Mouse (Mus musculus) thymus, adult 2 months (tissue): ENCODE data around the gene Qdpr. TPM values are rescaled to one million over a fixed set of nuclear protein-coding genes. Genes with fewer than 3 reads are reported as not detected.

Experiments
- DNase-seq: peaks from one replicate; pipeline ENCODE4 v3.0.0; 2021
- H3K27ac ChIP-seq: fragments of 200-500 bp; 2 replicates; pipeline ENCODE4 v1.5.1; 2012; ENCODE audit warnings: low read length, control low read depth; ENCODE audit not compliant: control insufficient read depth, insufficient read depth
- H3K27me3 ChIP-seq: fragments of 200-500 bp; 2 replicates; pipeline ENCODE4 v1.6.1; 2012; ENCODE audit warnings: mild to moderate bottlenecking, low read length, moderate library complexity, mixed read lengths; ENCODE audit not compliant: control insufficient read depth, insufficient read depth
- H3K36me3 ChIP-seq: fragments of 200-500 bp; 2 replicates; pipeline ENCODE4 v1.6.1; 2012; ENCODE audit warnings: mild to moderate bottlenecking, low read length, moderate library complexity; ENCODE audit not compliant: control insufficient read depth, insufficient read depth
- H3K4me1 ChIP-seq: fragments of 200-500 bp; replicated peaks from 2 replicates; pipeline ENCODE4 v1.6.1; 2012; ENCODE audit warnings: low read length; ENCODE audit not compliant: control insufficient read depth, insufficient read depth
- H3K4me3 ChIP-seq: fragments of 200-500 bp; 2 replicates; pipeline ENCODE4 v1.5.1; 2012; ENCODE audit warnings: mild to moderate bottlenecking, low read length, control low read depth, moderate library complexity; ENCODE audit not compliant: control insufficient read depth, insufficient read depth
- CTCF ChIP-seq: fragments of 200-500 bp; IDR thresholded peaks from 2 replicates; pipeline ENCODE4 v1.5.1; 2012; ENCODE audit warnings: mild to moderate bottlenecking, control low read depth, low read length, moderate library complexity, borderline replicate concordance; ENCODE audit not compliant: control insufficient read depth, poor library complexity, insufficient read depth; ENCODE audit errors: extremely low read depth
- POLR2A ChIP-seq: fragments of 200-500 bp; IDR thresholded peaks from 2 replicates; pipeline ENCODE4 v1.6.1; 2012; ENCODE audit warnings: mild to moderate bottlenecking, low read length, control low read depth, moderate library complexity; ENCODE audit not compliant: control insufficient read depth, poor library complexity, insufficient read depth; ENCODE audit errors: extremely low read depth
- WGBS: fragments of 180-500 bp; shearing (Covaris S2); methylation state at CpG from one replicate; pipeline ENCODE4 v1.1.7; 2018; 5-methylcytosine and 5-hydroxymethylcytosine counted together
- polyA plus RNA-seq: library from polyadenylated mRNA; depleted of rRNA; stranded (reverse); fragments of >200 nt; gene quantifications from 2 replicates; pipeline ENCODE4 v1.2.3, GENCODE M21; 2012

Gene Qdpr
- polyA plus RNA-seq, 1 experiment, result 54.3 TPM

DNA sequence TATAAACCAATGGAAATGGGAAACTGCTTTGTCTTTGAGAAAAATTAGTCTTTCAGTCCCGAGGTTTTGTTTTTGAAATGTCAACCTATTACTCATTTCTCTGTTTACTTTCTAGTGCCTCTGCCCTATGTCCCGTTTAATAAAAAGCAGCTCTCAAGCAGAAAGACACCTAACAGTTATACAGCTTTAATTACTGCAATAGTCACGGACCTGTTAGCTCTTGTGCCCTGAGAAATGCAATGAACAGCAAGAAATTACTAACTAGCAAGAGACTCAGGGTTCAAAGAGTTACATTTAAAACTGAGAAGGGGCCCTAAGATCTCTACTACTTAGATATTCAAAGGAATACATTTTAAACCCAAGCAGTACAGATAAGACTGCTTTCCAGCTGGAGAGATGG is 8.3 kb downstream of the Qdpr start:
- TF ChIP-seq CTCF (no peak), POLR2A (no peak)
- Histone ChIP-seq H3K4me3 (no peak overlapping the region), H3K27ac (no peak overlapping the region), H3K4me1 (no peaks in the 10 kb centered on the region), H3K27me3 (no peaks in the 10 kb centered on the region), H3K36me3 (0 out of 2 replicates have a peak, but pooled peaks cover 3% of the 10 kb centered on the region)
- no peak for DNase-seq
- WGBS, result 87% methylated on average over 3 of the region's 3 CpGs

DNA sequence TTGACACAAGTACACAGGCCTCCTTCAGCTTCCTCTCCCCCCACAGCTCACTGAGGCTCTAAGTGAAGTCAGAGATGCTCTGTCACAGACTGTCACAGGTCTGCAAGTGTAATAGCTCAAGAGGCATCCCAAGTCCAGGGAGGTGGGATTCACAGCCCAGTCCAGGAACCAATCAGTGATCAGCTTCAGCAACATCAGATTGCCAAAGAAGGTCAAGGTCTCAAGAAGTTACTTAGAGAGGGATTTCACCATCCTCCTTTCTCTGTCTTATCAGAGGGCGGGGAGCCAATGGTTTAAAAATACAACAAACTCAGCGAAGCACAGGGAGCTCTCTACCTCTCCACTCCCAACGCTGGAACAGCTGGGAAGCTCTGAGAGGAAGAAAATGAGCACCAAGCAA is 8.9 kb downstream of the Qdpr start:
- no peak overlapping the region for H3K4me3 ChIP-seq
- 0 out of 2 replicates have a peak, but pooled peaks cover 3% of the 10 kb centered on the region for H3K36me3 ChIP-seq
- no peak for DNase-seq
- no peak overlapping the region for H3K27ac ChIP-seq
- H3K4me1 ChIP-seq, result no peaks in the 10 kb centered on the region
- 97% methylated on average over 3 of the region's 3 CpGs for WGBS
- no peaks in the 10 kb centered on the region for H3K27me3 ChIP-seq
- no peak for TF ChIP-seq POLR2A
- TF ChIP-seq CTCF, result no peak

DNA sequence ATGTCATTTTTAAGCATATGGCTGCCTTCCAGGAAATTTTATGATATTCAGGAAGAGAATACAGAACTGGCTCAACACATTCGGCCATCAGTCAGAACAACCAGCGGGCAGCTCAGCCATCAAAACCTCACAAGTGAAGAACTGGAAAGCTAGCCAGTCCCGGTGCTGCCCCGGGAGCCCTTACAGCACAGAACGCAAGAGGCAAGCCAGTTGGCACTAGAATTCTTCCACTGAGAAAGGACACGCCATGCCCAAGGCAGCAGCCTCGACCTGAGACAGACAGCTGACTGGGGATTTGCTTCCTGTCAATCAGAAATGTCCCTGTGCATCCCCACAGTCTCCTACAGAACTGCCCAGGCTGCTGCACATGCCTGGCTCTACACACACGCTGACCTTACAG is 11.7 kb downstream of the Qdpr start:
- Histone ChIP-seq H3K27me3 (no peaks in the 10 kb centered on the region), H3K4me3 (no peak overlapping the region), H3K27ac (no peak overlapping the region), H3K4me1 (no peaks in the 10 kb centered on the region), H3K36me3 (peaks cover 6% of the 10 kb centered on the region; the same call in 1 of the 2 replicates)
- TF ChIP-seq POLR2A (no peak), CTCF (no peak)
- WGBS, result 96% methylated on average over 8 of the region's 8 CpGs
- DNase-seq, result no peak

DNA sequence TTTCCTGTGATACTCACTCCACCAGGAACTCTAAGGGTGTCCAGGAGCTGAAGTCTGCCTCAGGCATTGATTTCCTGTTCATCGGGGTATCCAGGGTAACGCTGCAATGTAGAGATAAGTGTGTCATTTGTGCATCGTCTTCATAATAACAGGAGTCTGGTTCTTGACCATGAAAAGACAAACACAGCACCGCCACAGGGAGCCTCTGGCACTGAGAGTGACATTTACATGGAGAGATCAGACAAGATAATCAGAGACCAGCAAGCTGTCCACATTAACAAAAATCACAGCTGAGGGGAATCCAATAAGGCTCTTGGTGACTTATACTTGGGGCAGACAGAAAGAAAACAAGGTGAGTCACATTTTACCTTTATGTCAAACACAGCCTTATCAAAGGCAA is 12.2 kb downstream of the Qdpr start:
- no peak overlapping the region for H3K4me3 ChIP-seq
- no peaks in the 10 kb centered on the region for H3K27me3 ChIP-seq
- no peak overlapping the region for H3K27ac ChIP-seq
- TF ChIP-seq POLR2A (no peak), CTCF (no peak)
- DNase-seq, result no peak
- no peaks in the 10 kb centered on the region for H3K4me1 ChIP-seq
- peaks cover 6% of the 10 kb centered on the region; the same call in 1 of the 2 replicates for H3K36me3 ChIP-seq
- WGBS, result 96% methylated on average over 4 of the region's 4 CpGs

DNA sequence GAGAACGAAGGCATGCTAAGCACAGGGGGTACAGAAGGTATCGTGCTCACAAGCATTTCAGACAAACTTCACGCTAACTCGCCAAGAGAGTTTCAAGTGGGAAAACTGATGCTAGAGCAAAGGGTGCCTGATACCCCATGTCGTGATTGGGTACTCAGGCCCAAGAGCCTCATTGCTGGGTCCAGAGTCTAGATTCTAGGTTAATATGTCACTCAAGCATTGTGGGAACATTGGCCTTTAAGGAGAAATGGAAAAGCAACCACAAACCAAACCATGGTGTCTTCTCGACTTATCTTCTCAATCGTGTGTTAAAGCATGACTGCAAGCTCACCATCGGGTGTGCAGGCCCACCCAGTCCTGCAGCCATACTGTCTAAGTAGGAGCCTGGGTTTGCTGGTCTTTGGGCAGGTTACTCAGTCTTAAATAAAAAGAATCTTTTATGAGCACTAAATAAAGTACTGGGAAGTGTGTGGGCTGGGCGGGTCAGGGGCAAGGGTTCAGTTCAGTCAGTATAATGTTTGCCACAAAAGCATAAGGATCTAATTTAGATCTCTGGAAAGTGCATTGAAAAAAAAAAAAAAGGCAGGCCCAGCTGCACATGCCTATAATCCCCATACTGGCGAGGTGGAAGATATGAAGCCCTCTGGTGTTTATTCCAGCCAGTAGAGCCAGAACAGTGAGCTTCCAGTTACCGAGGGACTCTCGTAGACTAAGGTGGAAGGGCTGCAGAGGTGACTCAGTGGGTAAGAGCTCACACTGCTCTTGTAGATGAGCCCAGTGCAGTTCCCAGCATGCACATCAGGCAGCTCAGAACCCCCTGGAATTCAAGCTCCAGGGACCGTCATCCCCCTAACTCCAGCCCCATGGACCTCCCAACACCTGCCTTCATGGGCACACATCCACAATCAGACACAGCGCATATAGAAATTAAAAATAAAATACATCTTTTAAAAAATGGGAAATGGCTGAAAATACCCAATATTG is 13.8 kb downstream of the Qdpr start:
- Histone ChIP-seq H3K4me3 (no peak overlapping the region), H3K27ac (no peak overlapping the region), H3K4me1 (no peaks in the 10 kb centered on the region), H3K36me3 (peaks cover 6% of the 10 kb centered on the region; the same call in 1 of the 2 replicates), H3K27me3 (no peaks in the 10 kb centered on the region)
- TF ChIP-seq CTCF (no peak), POLR2A (no peak)
- 96% methylated on average over 14 of the region's 14 CpGs for WGBS
- no peak for DNase-seq

DNA sequence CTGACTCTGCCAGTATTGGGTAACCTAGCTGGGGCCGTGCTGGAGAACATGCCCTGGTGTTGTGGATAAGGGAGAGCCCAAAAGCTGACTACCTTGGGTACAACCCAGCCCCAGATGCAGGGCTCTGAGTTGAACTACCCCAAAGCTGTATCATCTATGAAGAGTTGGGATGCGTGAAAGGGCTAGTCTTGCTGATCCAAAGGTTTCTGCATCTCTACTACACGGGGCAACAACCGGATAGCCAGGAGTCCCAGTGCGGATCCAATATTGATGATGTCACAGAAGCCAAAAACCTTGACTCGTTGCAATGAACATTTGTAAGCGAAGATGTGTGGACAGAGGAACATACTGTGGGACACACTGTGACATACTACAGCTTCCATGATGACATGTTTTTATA is 22.1 kb downstream of the Qdpr start:
- no peak overlapping the region for H3K4me3 ChIP-seq
- H3K27ac ChIP-seq, result no peak overlapping the region
- no peaks in the 10 kb centered on the region for H3K4me1 ChIP-seq
- DNase-seq, result no peak
- no peaks in the 10 kb centered on the region for H3K27me3 ChIP-seq
- TF ChIP-seq POLR2A, result no peak
- TF ChIP-seq CTCF, result no peak
- 97% methylated on average over 7 of the region's 7 CpGs for WGBS
- H3K36me3 ChIP-seq, result no peaks in the 10 kb centered on the region
